Mouse (Mus musculus): Measurements from ENCODE around the gene Gimap8. TPM values are rescaled to one million over a fixed set of nuclear protein-coding genes. Genes with fewer than 3 reads are reported as not detected.

Gimap8 gene
- polyA plus RNA-seq, 1 experiment = 1.2 TPM

GRCm38 (mm10) chr6:48647611-48648010 is 577 bp downstream of the Gimap8 start:
- TF ChIP-seq CTCF (IDR thresholded peaks at IDR 0.05; ENCODE audit: extremely low read depth, insufficient read depth, low read length) (no peak), POLR2A (IDR thresholded peaks at IDR 0.05; ENCODE audit: extremely low read depth, insufficient read depth, low read length) (no peak)
- Histone ChIP-seq H3K4me3 (ENCODE audit: insufficient read depth, low read length) (no peak overlapping the region), H3K4me1 (ENCODE audit: control insufficient read depth, insufficient read depth, low read length) (no peaks in the 10 kb centered on the region), H3K27ac (ENCODE audit: insufficient read depth, low read length) (no peak overlapping the region)

GRCm38 (mm10) chr6:48648779-48649178 is 1.7 kb downstream of the Gimap8 start:
- Histone ChIP-seq H3K27ac (ENCODE audit: insufficient read depth, low read length) (no peak overlapping the region), H3K4me3 (ENCODE audit: insufficient read depth, low read length) (no peak overlapping the region), H3K4me1 (ENCODE audit: control insufficient read depth, insufficient read depth, low read length) (no peaks in the 10 kb centered on the region)
- TF ChIP-seq POLR2A (IDR thresholded peaks at IDR 0.05; ENCODE audit: extremely low read depth, insufficient read depth, low read length) (no peak), CTCF (IDR thresholded peaks at IDR 0.05; ENCODE audit: extremely low read depth, insufficient read depth, low read length) (no peak)

GRCm38 (mm10) chr6:48650041-48650440 is 3.0 kb downstream of the Gimap8 start:
- no peaks in the 10 kb centered on the region for H3K4me1 ChIP-seq (ENCODE audit: control insufficient read depth, insufficient read depth, low read length)
- TF ChIP-seq POLR2A (IDR thresholded peaks at IDR 0.05; ENCODE audit: extremely low read depth, insufficient read depth, low read length) = no peak
- no peak for TF ChIP-seq CTCF (IDR thresholded peaks at IDR 0.05; ENCODE audit: extremely low read depth, insufficient read depth, low read length)
- no peak overlapping the region for H3K4me3 ChIP-seq (ENCODE audit: insufficient read depth, low read length)
- H3K27ac ChIP-seq (ENCODE audit: insufficient read depth, low read length) = no peak overlapping the region

- no peaks in the 10 kb centered on the region for H3K4me1 ChIP-seq (ENCODE audit: control insufficient read depth, insufficient read depth, low read length)
- H3K27ac ChIP-seq (ENCODE audit: insufficient read depth, low read length) = no peak overlapping the region
- H3K4me3 ChIP-seq (ENCODE audit: insufficient read depth, low read length) = no peak overlapping the region
- TF ChIP-seq CTCF (IDR thresholded peaks at IDR 0.05; ENCODE audit: extremely low read depth, insufficient read depth, low read length) = no peak
- no peak for TF ChIP-seq POLR2A (IDR thresholded peaks at IDR 0.05; ENCODE audit: extremely low read depth, insufficient read depth, low read length)
Measured at GRCm38 (mm10) chr6:48658721-48659120, 11.7 kb downstream of the Gimap8 start.

- Histone ChIP-seq H3K4me3 (ENCODE audit: insufficient read depth, low read length) (no peak overlapping the region), H3K27ac (ENCODE audit: insufficient read depth, low read length) (no peak overlapping the region), H3K4me1 (ENCODE audit: control insufficient read depth, insufficient read depth, low read length) (no peaks in the 10 kb centered on the region)
- TF ChIP-seq POLR2A (IDR thresholded peaks at IDR 0.05; ENCODE audit: extremely low read depth, insufficient read depth, low read length) (no peak), CTCF (IDR thresholded peaks at IDR 0.05; ENCODE audit: extremely low read depth, insufficient read depth, low read length) (no peak)
Measured at GRCm38 (mm10) chr6:48664750-48665149, 17.7 kb downstream of the Gimap8 start.

- no peak overlapping the region for H3K27ac ChIP-seq (ENCODE audit: insufficient read depth, low read length)
- no peaks in the 10 kb centered on the region for H3K4me1 ChIP-seq (ENCODE audit: control insufficient read depth, insufficient read depth, low read length)
- no peak overlapping the region for H3K4me3 ChIP-seq (ENCODE audit: insufficient read depth, low read length)
- no peak for TF ChIP-seq POLR2A (IDR thresholded peaks at IDR 0.05; ENCODE audit: extremely low read depth, insufficient read depth, low read length)
- TF ChIP-seq CTCF (IDR thresholded peaks at IDR 0.05; ENCODE audit: extremely low read depth, insufficient read depth, low read length) = no peak
Measured at GRCm38 (mm10) chr6:48665471-48665870, 18.4 kb downstream of the Gimap8 start.

- H3K27ac ChIP-seq (ENCODE audit: insufficient read depth, low read length) = no peak overlapping the region
- no peak overlapping the region for H3K4me3 ChIP-seq (ENCODE audit: insufficient read depth, low read length)
- TF ChIP-seq POLR2A (IDR thresholded peaks at IDR 0.05; ENCODE audit: extremely low read depth, insufficient read depth, low read length) (no peak), CTCF (IDR thresholded peaks at IDR 0.05; ENCODE audit: extremely low read depth, insufficient read depth, low read length) (no peak)
Measured at GRCm38 (mm10) chr6:48666159-48666586, 19.1 kb downstream of the Gimap8 start.

GRCm38 (mm10) chr6:48668022-48668421 is 21.0 kb downstream of the Gimap8 start:
- no peaks in the 10 kb centered on the region for H3K4me1 ChIP-seq (ENCODE audit: control insufficient read depth, insufficient read depth, low read length)
- H3K27ac ChIP-seq (ENCODE audit: insufficient read depth, low read length) = no peak overlapping the region
- no peak for TF ChIP-seq POLR2A (IDR thresholded peaks at IDR 0.05; ENCODE audit: extremely low read depth, insufficient read depth, low read length)

More at GRCm38 (mm10) chr6:48666159-48666586, 19.1 kb downstream of the Gimap8 start:
- H3K4me1 ChIP-seq (ENCODE audit: control insufficient read depth, insufficient read depth, low read length) = no peaks in the 10 kb centered on the region

GRCm38 (mm10) chr6:48669446-48669969 is 22.5 kb downstream of the Gimap8 start:
- Histone ChIP-seq H3K4me3 (ENCODE audit: insufficient read depth, low read length) (no peak overlapping the region), H3K27ac (ENCODE audit: insufficient read depth, low read length) (no peak overlapping the region), H3K4me1 (ENCODE audit: control insufficient read depth, insufficient read depth, low read length) (no peaks in the 10 kb centered on the region)
- no peak for TF ChIP-seq CTCF (IDR thresholded peaks at IDR 0.05; ENCODE audit: extremely low read depth, insufficient read depth, low read length)
- no peak for TF ChIP-seq POLR2A (IDR thresholded peaks at IDR 0.05; ENCODE audit: extremely low read depth, insufficient read depth, low read length)

More at GRCm38 (mm10) chr6:48668022-48668421, 21.0 kb downstream of the Gimap8 start:
- H3K4me3 ChIP-seq (ENCODE audit: insufficient read depth, low read length) = no peak overlapping the region

GRCm38 (mm10) chr6:48674291-48675058 is 27.4 kb downstream of the Gimap8 start:
- no peak for TF ChIP-seq CTCF (IDR thresholded peaks at IDR 0.05; ENCODE audit: extremely low read depth, insufficient read depth, low read length)
- TF ChIP-seq POLR2A (IDR thresholded peaks at IDR 0.05; ENCODE audit: extremely low read depth, insufficient read depth, low read length) = no peak
- Histone ChIP-seq H3K4me1 (ENCODE audit: control insufficient read depth, insufficient read depth, low read length) (no peaks in the 10 kb centered on the region), H3K27ac (ENCODE audit: insufficient read depth, low read length) (no peak overlapping the region), H3K4me3 (ENCODE audit: insufficient read depth, low read length) (no peak overlapping the region)
